Mouse (Mus musculus): ENCODE results near the gene Brca1.

GRCm38 (mm10) chr11:101525056-101525455 lies 26.7 kb downstream of the Brca1 start:
- no peak for TF ChIP-seq CTCF (IDR thresholded peaks at IDR 0.05; ENCODE audit: low read depth, low read length)
- no peak for TF ChIP-seq POLR2AphosphoS5 (IDR thresholded peaks at IDR 0.05; ENCODE audit: insufficient replicate concordance, low read depth, low read length)
- no peak for TF ChIP-seq GATA1 (IDR thresholded peaks at IDR 0.05; ENCODE audit: borderline replicate concordance, low read length)
- no peak for TF ChIP-seq TAL1 (conservative IDR thresholded peaks at IDR 0.05; ENCODE audit: low read depth, low read length)
- TF ChIP-seq GATA2 (IDR thresholded peaks at IDR 0.05; ENCODE audit: borderline replicate concordance, low read depth, low read length), result no peak
